Mouse (Mus musculus): ENCODE measurements around the gene Mfsd12.

DNA sequence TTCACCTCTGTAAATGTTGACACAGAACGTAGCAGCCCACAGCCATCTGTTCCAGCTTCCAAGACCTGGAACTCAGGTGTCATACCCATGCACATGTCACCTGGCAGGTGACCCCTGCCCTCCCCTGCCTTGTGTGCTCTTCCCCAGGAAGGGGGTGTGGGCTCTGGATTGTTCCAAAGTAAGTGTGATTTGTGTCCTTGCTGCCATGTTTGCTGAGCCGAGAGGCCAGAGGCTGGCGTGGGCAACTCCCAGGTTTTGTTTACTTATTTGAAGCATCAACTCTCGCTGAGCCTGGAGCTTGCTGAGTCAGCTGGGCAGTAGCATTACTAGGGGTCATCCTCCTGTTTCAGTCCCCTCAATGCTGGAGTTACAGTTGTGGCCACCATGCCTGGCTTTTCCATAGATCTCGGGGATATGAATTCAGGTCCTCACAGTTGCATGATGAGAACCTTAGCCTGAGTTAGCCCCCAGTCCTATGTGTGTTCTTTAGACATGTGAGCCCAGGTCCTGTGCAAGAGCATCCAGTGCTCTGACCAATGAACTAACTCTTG is 31.3 kb downstream of the Mfsd12 start, which contains the start of gene Gm48552:
- TF ChIP-seq POLR2A (IDR thresholded peaks at IDR 0.05; ENCODE audit: insufficient read length, low read depth) (no peak), TCF3 (IDR thresholded peaks at IDR 0.05; ENCODE audit: insufficient read length, low read depth) (no peak), TCF12 (IDR thresholded peaks at IDR 0.05; ENCODE audit: insufficient read depth, poor library complexity, severe bottlenecking) (no peak), E2F4 (IDR thresholded peaks at IDR 0.05; ENCODE audit: insufficient read depth) (no peak), CEBPB (IDR thresholded peaks at IDR 0.05; ENCODE audit: insufficient read depth, poor library complexity, severe bottlenecking) (no peak), USF1 (IDR thresholded peaks at IDR 0.05; ENCODE audit: low read depth) (no peak)
